Mouse (Mus musculus): ENCODE measurements around the gene Mapkap1.

Gene Mapkap1

DNA sequence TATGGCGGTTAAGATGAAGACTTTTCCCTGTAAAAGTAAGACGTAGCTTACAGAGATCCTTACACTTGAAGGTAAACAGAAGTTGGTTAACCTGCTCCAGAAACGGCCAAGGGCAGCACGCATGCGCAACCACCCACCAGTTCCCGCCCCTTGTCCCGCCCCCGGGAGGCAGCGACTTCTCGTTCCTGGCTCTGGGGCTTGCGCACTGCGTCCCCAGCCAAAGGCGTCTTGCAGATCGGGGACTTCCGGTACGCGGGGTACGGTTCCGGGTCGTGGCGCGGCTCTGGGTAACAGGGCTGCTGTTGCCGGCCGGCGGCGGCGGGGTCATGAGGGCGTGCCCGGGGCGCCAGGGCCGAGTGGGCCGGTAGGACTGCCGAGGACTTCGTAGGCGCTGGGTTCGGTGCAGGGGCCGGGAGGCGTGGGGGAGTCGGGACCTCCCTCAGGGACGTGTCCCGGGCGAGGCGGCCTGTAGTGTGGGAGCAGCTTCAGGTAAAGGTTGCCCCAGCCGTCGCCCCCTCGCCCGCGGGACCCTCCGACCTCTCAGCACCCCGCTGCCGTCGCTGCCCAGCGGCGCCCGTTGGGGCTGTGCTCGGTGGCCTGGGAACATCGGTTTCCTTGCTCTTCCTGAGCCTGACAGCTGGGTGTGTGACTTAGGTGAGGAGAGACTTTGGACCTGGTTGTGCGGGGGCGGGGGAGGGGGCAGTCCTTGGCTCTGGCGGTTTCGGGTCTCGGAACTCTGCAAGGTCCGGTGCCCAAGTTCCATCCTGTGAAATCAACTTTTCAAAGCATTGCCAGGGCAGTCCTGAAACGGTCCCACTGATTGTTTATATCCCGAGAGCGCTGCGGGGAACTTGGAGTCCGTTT, at the start of gene Mapkap1:
TSS of gene Mapkap1 (plus strand) at position 171 of the 864 bp plus-strand sequence.
- peak; percentile 95 to 97 for DNase-seq (ENCODE audit: low spot score in 2 of 2)

DNA sequence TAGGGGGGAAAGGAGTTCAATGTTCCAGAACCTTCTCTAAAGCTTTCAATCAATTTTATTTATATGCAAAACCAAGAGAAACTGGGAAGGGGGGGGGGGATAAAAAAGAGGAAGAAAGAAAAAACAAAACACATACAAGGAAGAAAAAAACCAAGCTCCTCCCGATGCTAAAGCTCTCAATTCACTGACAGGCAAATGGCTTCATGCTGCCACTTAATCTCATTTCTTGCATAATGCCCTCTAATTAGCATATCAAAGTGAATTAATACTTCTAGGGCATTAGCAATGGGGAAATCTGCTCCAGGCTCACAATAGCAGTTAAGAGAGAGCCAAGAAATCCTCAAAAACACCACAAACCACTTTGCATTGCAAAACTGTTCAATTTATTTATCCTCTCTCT, 42.9 kb upstream of the Mapkap1 start:
- DNase-seq (ENCODE audit: low spot score in 2 of 2), result no peak

DNA sequence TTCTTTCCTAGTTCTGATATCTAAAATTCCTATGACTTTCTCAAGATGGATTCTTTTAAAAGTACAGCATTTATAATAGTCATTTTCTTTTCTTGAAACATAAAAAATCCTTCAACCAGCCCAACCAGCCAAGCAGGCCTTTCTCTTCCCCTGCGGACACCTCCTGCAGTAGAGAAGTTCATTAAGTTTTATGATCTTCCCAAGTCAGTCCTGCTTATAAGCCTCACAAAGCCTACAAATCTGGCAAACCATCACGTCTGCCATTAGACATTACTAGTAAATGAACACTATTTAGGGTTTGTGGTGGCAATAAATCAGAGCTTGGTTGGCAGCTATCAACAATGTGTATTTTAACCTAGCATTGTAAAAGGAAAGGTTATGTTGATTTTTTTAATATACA, 39.5 kb upstream of the Mapkap1 start:
- no peak for DNase-seq (ENCODE audit: low spot score in 2 of 2)

DNA sequence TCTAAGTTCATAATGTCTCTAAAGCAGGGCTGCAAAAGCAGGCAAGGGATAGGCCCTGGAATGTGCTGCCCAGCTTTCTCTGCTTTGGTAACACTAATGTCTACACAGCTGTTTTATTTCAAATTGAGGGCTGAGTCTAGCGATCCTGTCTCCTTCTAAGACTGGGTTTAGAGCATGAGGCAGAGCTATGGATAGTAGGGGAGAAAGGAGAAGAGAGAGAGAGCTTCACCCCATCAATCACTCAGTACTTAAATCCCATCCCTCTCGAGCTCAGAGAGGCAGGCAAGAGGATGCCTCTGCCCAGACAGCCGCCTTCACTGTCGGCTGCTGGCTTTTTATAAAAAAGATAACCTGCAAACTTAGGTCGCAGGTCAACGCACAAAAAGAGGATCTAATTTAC, 38.2 kb upstream of the Mapkap1 start:
- DNase-seq (ENCODE audit: low spot score in 2 of 2), result no peak

DNA sequence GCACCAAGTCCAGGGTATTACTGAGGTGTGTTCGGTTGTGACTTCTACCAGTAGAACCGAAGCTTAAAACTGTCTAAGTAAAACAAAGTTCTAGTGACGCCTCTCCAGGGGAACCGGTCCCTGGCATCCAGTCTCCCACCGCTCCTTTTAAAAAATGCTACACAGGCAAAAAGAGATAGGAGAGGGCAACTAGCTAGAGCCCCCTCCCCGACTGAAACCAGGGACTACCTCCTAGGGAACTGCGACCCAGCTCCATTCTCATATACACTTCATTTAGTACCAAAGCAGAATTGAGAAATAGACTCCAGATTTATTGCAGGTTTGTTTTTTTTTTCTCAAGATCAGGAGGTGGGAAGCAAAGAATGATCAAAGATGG, 36.2 kb upstream of the Mapkap1 start:
- DNase-seq (ENCODE audit: low spot score in 2 of 2), result no peak

DNA sequence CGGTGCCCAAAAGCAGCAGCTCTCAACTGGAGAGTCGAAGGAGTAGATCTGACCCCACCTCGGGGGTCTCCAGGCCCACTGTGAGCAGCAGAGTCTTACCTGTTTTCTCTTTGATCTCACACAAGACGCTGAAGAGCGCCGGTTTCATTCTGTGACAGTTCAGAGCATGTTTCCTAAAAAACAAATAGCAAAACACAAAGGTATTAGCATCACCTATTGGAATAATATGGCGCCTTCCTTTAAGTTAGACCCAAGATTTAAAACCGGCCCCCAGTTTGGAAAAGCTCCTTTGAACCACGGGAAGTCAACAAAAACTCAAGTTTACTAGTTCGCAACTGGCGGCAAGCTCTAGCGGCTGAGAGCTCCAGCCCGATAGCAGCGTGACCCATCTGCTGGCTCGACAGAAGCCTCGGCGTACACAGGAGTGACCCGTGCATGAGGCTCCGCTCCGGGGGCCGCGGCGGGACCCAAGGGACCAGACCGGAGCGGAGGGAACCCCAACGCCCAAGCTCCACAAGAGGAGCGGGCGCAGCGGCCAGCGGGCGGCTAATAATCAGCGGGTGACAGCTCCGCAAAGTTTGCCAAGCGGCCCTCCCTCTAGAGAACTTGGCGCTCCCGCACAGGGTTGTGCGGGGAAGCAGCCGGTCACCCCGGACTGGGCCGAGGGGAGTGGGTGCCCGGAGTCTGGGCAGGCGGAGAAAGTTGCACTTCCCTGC, 35.7 kb upstream of the Mapkap1 start:
- DNase-seq (ENCODE audit: low spot score in 2 of 2), result peak; percentile 12 to 14

DNA sequence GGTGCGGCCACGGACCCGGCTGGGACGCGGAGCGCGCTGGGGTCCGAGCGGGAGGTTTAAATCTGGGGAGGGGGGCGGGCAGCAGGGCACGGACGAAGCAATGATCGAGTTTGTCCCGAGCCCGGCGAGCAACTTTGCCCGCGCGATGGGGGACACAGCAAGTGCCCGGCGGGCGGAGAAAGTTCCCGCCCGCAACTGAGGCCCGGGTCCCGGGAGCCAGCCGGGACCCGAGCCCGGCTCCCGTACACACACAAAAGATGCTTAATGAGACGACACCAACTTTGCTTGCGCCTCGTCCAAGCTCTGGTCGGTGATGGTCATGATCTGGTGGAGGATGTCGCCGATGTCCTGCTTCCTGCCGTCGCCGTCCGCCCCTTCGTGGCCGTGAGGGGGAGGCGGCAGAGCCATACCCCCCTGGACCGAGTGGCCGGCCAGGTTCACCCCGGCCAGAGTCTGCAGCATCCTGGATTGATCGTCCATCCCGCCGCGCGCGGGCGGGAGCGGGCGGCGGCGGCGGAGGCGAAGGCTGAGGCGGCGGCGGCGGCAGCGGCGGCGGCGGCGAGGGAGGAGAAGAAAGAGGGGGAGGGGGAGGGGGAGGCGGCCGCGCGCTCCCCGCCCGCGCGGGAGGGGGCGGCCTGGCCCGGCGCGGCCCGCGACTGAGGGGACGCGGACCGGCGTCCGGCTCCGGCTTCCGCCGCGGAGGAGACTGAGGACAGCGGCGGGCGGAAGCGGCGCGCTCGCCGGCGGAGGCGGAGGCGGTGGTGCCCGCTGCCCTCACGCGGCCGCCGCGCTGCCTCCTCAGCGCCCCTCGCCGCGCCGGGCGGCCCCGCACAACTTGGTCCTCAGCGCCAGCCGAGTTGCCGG, 34.9 kb upstream of the Mapkap1 start:
- DNase-seq (ENCODE audit: low spot score in 2 of 2), result peak; percentile 6 to 13

DNA sequence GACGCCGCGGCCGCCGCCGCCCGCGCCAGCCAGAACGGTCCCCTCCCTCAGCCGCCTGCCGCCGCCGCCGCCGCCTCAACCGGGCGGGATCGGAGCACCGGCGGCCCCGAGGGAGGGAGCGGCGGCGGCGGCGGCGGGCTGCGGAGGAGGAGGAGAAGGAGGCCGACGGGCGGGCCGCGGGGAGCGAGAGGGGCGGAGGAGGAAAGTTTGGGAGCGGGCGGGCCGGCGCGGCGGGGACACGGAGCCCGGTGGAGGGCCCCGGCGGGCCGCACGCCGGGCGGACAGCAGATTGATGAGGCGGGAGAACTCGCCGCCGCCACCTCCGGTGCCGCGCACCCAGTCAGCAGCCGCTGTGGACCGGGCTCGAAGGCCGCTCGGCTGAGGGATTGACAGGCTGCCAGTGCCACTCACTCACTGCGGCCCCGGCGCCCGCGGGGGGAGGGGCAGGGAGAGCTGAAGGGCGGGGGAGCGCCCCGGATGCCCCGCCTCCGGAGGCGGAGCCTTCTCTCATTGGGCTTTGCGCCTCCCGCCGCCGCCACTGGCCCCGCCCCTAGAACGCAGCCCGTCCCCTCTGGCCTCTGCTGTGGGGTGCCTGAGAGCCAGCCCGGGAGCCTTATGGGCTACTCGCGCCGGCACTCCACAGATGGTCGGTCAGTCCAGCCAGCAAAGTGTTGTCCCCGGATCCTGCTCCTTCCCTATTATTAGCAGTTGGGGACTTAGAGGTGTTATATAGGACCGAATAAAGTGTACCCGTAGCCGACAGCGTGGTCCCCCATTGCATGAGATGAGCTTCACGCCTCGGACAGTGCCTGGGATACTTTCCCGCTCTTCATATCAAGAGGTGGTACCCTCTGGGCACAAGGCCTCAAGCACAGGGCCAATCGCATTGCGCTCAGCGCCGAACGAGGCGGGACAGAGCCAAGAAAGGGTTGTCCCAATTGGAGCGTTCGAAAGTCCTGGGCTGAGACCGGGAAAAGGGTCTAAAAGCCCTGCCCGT, 34.0 kb upstream of the Mapkap1 start, which contains the start of gene Pbx3:
TSS of gene Pbx3 (minus strand) at position 838 of the 997 bp plus-strand sequence.
- DNase-seq (ENCODE audit: low spot score in 2 of 2), result peak; percentile 84 to 91

DNA sequence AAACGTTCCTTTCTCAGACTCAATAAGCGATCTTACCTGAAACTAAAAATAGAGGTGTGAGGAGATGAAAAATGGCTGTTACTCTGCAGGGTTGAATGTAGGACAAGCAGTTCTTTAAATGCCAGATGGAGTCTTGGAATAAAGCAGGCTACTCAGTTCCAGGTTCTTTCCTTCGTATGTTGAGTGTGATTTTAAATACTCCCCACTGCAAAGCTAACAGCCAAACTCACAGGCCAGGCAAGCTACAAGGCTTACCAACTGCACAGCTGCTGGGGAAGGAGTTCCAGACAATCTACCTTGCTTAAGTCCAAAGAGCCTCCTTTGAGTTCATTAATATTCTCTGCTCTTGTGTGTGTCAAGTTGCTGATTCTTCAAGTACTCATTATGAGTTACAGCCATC, 32.7 kb upstream of the Mapkap1 start:
- DNase-seq (ENCODE audit: low spot score in 2 of 2), result no peak

DNA sequence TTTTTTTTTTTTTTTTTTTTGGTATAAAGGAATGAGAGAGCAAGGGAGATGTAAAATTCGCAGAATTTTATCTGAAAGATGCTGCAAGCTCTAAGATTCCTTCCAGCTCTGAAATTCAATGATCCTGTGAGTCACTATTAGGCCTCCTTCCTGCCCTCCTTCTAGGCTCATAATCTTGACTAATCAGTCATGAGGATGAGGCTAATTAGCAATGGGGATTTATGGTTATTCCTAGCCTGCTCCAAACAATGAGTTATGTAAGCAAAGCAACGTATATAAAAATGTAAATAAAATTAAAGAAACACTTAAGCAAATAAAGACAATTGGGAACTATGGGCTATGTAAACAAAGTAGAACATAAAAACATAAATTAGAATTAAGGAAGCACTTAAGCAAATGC, 32.2 kb upstream of the Mapkap1 start:
- no peak for DNase-seq (ENCODE audit: low spot score in 2 of 2)

DNA sequence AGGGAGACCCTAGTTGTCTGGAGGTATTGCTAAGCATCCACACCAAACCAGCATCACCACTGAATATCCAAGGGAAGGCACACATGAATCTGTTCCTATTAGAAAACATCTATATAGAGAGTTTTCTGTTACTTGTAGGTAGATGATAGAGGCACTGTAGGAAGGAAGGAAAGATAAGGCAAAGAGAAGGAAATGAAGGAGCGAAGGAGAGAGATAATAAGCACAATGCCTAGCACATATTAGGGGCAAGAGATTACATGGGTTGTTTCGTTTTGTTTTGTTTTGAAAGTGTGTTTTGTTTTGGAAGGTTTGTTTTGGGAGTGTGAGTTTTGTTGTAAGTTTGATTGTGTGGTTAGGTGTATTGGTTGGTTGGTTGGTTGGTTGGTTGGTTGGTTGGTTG, 27.6 kb upstream of the Mapkap1 start:
- DNase-seq (ENCODE audit: low spot score in 2 of 2), result no peak

DNA sequence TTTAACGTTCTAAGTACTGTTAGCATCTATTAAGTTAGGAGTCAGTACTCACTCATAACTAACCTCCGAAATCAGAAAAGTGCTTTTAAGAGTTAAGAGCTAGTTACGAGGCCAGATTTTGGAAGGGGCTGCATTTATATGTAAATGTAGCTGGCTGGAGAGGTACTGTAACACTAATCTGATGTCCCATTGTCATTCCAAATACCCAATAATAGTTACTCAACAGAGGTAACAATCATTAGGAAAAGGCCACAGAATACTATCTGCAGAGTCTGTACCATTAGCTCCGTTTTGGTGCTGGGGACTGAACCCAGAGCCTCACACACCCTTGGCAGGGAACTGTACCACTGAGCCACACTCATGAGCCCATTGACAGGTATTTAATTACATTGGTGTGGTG, 7.0 kb upstream of the Mapkap1 start:
- no peak for DNase-seq (ENCODE audit: low spot score in 2 of 2)

DNA sequence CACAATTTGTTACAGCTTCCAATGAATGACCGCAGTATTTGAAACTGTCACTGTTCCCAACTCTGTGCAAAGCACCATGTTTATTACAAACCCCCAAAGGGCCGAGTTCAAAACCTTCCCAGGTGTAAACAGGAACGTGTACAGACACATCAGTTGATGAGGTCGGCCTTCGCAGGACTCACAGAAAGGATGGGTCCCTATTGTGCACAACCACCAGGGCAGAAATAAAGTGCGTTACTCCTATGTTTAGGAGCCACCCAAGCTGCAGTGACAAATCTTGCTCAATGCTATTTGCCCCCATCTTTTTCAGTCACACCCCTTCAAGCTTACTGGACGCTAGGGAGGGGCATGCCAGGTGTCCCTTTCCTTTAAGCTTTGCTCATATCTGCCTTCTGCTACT, 1.0 kb downstream of the Mapkap1 start:
- no peak for DNase-seq (ENCODE audit: low spot score in 2 of 2)

DNA sequence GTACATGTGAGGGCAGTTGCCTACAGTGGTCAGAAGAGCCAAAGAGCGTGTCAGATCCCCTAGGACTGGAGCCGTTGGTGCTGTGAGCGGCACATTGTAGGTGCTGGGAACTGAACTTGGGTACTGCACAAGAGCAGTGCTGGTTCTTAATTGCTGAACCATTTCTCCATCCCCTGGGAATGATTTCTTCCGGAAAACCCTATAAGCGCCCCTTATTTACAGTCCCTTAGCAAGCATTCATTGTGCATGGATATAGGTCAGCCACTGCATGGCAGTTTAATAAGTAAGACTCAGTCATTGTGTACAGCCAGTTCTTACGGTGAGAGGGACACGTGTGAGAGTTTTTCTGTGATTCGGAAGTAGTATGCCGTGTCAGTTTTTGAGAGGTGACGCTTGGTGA, 1.8 kb downstream of the Mapkap1 start:
- DNase-seq (ENCODE audit: low spot score in 2 of 2), result no peak

DNA sequence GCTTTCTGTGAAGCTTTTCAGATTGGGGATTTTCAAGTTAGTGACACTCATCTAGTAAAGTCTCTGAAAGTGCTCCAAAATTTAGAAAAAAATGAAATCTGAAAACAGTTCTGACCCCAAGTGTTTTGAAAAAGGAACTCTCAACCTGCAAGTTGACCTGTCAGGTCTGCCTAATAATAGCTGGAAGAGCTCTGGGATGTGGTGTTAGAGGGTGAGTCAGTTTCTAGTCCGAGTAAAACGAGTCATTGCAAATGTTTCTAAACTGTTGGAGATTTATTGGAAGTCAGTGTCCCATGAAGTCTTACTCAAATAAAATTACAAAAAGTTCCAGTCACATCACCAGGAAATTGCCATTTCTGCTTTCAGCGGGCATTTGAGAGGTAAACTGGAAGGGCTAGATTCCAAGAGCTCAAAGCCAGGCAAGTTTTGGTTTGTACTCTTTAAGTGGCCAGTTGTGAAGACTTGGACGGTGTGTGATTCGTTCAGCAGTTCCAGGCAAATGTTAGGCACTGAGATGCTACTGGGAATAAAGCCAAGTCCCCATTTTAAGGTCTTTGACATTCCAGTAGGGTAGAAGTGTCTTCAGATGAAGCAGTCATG, 3.3 kb downstream of the Mapkap1 start:
- no peak for DNase-seq (ENCODE audit: low spot score in 2 of 2)

DNA sequence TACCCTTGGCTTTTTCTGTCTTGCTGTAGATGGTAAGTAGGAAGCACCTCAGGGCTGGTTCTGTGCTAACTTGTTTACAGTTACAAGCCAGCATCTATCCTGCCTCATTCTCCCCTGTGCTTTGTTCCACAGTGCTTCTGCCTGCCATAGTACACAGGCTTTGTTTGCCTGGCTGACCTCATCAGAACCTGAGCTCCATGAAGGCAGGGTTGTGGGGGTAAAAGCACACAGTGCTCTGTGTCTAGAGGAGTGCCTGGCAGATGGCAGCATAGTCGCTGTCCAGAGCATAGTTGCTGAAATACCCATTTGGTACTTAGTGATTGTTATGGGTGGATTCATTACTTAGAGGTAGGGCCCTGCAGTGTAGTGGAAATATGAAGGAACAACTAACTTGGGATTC, 13.7 kb downstream of the Mapkap1 start:
- no peak for DNase-seq (ENCODE audit: low spot score in 2 of 2)

DNA sequence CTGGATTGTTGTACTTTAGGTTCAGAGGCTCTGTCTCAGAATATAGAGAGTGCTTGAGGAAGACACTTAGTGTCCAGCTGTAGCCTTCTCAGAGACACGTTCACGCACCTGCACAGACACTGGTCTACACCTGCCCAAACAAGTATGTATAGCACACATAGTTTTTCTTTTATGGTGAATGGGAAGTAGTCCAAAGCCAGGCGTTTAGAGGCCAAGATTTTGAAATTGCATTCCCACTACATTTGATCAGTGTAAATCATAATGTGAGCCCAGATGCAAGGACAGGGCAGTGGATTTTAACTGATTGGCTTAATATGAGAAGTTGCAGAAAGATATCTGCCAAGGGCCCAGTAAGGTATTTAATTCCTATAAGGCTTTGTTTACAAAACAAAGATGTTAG, 17.6 kb downstream of the Mapkap1 start:
- DNase-seq (ENCODE audit: low spot score in 2 of 2), result no peak

DNA sequence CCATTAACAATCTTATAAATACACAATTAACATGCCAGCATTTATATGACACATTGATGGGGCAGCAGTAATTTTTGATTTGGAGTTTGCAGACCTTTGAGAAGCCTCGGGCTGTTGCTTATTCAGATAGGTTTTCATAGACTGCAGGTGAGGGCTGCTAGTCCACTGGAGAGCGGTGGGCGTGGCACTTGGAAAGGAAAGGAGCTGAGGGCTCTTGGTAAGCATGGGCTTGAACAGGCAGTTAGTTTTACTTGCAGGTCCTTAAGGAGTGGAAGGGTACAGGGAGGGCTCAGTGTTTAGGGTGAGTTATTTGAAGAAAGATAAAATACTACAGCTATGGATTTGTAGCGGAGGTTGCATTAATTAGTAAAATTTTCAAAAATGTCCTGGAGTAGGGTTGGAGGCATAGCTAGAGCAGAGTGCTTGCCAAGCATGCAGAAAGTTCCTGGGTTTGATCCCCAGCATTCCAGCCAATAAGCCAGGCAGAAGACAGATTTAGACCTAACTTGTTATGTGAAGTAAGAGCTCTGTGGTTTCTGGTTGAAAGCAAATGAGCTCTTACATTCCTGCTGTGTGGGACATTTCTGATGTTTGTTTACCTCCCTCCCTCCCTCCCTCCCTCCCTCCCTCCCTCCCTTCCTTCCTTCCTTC, 19.1 kb downstream of the Mapkap1 start:
- no peak for DNase-seq (ENCODE audit: low spot score in 2 of 2)

DNA sequence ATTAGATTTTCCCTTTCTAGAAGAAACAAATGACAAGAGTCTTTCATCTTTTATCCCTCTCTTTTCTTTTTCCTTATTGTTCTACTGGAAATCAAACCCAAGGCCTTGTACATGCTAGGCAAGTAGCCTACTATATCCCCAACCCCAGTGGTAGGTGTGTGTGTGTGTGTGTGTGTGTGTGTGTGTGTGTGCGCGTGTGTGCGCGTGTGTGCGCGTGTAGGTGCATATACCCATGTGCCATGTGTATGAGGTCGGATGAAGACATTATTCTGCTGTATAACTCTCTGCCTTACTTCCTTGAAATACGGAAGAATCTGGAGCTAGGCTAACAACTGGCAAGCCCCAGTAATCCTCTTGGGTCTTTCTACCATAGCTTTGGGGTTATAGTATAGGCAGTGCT, 24.1 kb downstream of the Mapkap1 start:
- no peak for DNase-seq (ENCODE audit: low spot score in 2 of 2)
